Mouse (Mus musculus) brain, embryonic 14.5 days (tissue): ENCODE results near the gene Dach1. TPM values are rescaled to one million over a fixed set of nuclear protein-coding genes. Genes with fewer than 3 reads are reported as not detected.

Experiments
- DNase-seq: peaks from one replicate; pipeline ENCODE4 v3.0.0-alpha.2; 2011; ENCODE audit warnings: low read depth
- CTCF ChIP-seq: fragments of 200-500 bp; IDR thresholded peaks from 2 replicates; pipeline ENCODE4 v1.5.1; 2012; ENCODE audit warnings: inconsistent platforms, mild to moderate bottlenecking, moderate library complexity, borderline replicate concordance; ENCODE audit not compliant: insufficient read depth, insufficient read length; ENCODE audit errors: extremely low read depth
- POLR2A ChIP-seq: fragments of 200-500 bp; IDR thresholded peaks from 2 replicates; pipeline ENCODE4 v1.6.1; 2012; ENCODE audit warnings: mild to moderate bottlenecking, inconsistent platforms, borderline replicate concordance; ENCODE audit not compliant: poor library complexity, insufficient read depth, insufficient read length, severe bottlenecking; ENCODE audit errors: extremely low read depth
- polyA plus RNA-seq: library from polyadenylated mRNA; depleted of rRNA; stranded (reverse); fragments of >200 nt; gene quantifications from 2 replicates; pipeline ENCODE4 v1.2.3, GENCODE M21; 2012

Gene Dach1
- polyA plus RNA-seq, 1 experiment, result 23.1 TPM

DNA sequence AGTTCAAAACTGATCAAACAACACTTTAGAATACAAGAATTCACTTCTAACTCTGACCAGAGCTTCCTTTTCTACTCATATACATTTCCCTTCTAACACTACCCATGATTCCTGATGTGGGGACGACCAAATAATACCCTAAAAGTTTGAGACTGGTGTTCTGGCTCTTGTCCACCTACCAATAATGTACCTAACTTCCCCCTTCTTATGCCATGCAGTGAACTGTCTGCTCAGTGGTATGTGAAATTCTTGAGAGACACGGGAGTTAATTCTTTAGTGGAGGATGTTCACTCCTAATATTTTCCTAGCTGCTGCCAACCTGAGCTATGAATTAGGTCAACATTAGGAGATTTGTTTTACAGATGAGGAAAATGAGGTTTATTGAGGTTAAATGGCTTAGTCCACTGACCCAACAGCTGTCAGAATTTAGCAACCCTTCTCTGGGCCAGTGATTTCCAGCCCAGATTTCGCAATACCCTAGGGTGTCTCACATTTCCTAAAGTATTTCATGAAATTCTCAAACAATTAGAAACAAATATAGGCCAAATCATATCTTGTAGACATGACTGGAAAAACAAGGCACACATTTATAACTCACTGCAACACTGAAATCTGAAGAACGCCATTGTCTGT is 102.2 kb downstream of the Dach1 start:
- TF ChIP-seq CTCF (no peak), POLR2A (no peak)
- no peak for DNase-seq

DNA sequence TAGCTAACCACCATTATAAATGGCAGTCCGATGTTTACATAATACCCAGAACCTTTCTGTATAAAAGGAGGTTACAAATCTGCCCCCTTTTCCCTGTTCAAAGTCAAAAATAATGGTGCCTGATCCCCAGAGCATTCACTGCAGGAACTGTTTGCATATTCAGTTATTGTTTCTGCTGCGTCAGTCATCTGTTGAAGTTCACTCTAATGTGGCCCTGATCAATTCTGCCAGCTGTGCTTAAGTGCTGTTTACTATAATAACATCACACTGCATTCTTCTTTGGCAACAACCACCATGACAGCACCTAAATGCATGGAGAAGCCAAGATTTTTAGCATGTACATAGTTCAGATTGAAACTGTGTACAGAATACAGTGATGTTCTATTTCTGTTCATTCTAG is 105.4 kb downstream of the Dach1 start:
- peak; percentile 65 for DNase-seq
- TF ChIP-seq CTCF (no peak), POLR2A (no peak)

DNA sequence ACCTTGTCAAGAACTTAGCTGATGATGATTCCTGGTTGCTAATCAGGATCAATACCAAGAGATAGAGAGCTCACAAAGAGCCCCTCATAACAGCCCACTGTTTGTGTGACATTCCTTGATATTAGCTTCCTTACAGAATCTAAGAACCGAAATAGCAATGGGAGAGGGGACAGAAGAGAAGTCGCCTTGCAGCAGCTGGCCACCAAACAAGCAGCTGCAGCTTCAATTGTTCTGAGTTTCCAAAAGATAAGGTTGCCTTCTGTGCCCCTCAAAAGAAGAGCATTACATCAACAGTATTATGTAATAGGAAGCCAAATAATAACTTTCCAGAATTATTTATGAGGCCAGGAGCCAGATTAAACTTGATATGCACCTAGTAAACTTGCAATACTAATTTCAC is 120.2 kb downstream of the Dach1 start:
- peak; percentile 31 for DNase-seq
- TF ChIP-seq POLR2A (no peak), CTCF (no peak)

GRCm38 (mm10) chr14:98048403-98048802 is 121.2 kb downstream of the Dach1 start:
- no peak for TF ChIP-seq POLR2A
- no peak for TF ChIP-seq CTCF
- DNase-seq, result peak; percentile 50

GRCm38 (mm10) chr14:98047670-98048069 is 121.9 kb downstream of the Dach1 start:
- peak; percentile 72 for DNase-seq
- TF ChIP-seq CTCF, result no peak
- no peak for TF ChIP-seq POLR2A

DNA sequence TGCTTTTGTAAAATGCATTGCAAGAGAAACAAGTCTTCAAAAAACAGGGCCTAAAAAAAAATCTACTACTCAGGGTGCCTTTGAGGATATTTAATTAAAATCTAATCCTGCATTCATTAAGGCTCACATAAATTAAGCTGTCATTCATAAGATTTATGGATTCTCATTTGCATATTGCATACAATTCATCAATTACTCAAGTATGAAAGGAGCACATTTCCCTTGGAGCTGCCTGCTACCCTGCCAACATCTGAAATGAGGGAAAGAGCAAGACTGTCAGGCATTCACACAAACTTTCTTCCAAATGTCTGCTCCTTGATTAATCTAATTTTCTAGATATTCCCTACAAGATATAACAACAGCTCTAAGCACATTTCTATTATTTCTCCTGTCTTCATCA is 122.6 kb downstream of the Dach1 start:
- DNase-seq, result peak; percentile 82
- TF ChIP-seq POLR2A (no peak), CTCF (no peak)

- TF ChIP-seq POLR2A (no peak), CTCF (no peak)
- no peak for DNase-seq
Measured at GRCm38 (mm10) chr14:98038524-98038923, 131.0 kb downstream of the Dach1 start.

- no peak for TF ChIP-seq POLR2A
- TF ChIP-seq CTCF, result no peak
- no peak for DNase-seq
Measured at GRCm38 (mm10) chr14:98037175-98037574, 132.4 kb downstream of the Dach1 start.

GRCm38 (mm10) chr14:98035261-98035660 is 134.3 kb downstream of the Dach1 start:
- DNase-seq, result no peak
- TF ChIP-seq POLR2A (no peak), CTCF (no peak)

DNA sequence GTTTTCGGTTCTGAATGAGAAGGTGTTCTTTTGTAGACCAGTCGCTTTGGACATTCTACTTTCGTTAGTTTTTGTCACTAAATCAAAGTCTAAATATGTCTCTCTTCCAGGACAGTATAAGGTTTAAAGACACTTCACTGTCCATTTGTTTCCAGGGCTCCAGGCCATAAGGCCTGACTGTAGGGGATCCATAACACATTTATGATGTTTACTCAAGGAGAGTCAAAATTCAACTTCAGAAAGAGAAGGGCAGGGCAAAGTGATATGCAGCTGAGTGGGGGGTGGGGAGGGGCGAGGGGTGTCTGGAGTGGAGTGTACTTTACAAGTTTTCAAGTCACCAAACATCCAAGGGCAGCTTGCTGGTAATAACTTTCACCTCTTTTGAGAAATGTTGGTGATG is 146.0 kb downstream of the Dach1 start:
- TF ChIP-seq POLR2A (no peak), CTCF (no peak)
- no peak for DNase-seq

GRCm38 (mm10) chr14:98014053-98014452 is 155.5 kb downstream of the Dach1 start:
- no peak for DNase-seq
- TF ChIP-seq CTCF, result no peak
- TF ChIP-seq POLR2A, result no peak

- TF ChIP-seq POLR2A (no peak), CTCF (no peak)
- DNase-seq, result peak; percentile 30
Measured at GRCm38 (mm10) chr14:98008501-98008900, 161.1 kb downstream of the Dach1 start.

- TF ChIP-seq POLR2A, result no peak
- no peak for TF ChIP-seq CTCF
- no peak for DNase-seq
Measured at GRCm38 (mm10) chr14:98002021-98002680, 167.4 kb downstream of the Dach1 start.

DNA sequence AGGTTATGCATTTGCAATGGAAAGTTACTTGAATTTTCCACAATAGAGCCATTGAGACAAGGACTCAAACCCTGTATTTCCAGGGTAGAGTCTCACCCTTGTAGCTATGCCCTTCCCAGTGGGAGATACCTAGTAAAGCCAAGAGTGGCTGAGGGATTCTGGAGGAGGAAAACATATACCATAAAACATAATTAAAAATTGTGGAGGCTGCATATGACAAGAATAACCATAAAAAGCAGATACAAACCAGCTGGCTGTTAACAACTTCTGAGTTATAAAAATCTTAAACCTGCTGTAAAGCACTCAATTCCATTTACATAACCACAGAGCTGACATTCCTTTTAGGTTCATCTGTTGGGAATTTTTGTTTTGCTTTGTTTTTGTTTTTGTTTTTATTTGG is 171.0 kb downstream of the Dach1 start:
- TF ChIP-seq CTCF (no peak), POLR2A (no peak)
- no peak for DNase-seq
